7 mouse cellular contexts compared by ENCODE assay signal in the genomic region with DNA sequence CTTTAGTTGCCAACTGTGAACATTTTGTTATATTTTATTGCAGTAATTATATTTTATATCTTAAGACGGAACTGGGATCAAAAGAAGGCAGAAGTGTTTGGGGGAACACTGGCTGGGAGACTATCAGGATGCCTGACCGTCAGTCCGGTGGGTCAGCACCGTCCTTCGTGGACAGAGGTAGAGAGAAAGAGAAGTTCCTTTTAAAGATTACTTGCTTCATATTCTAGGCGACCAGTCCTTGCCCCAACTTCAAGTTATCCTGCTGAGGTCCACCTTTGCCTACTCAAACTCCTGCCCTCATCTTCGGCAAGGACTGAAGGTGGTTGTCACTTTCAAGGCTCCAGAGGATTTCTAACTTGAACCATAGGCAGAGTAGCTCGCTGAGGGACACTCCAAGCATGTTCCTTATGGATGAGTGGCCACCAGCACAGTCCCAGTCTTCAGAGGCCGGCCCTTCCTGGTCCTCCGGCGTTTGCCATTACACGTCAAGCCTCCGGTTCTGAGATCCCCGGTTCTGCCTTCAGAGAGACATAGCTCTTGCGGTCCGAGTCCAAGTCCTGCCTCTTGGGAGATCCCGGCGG. TPM values are rescaled to one million over a fixed set of nuclear protein-coding genes. Genes with fewer than 3 reads are reported as not detected.
DNase-seq lines count a peak whose midpoint lies in the region; ATAC-seq and TF ChIP-seq lines count a peak whose summit lies in the region.

No protein-coding gene starts in this region.

- no peak for DNase-seq in spleen, adult 2 months (ENCODE audit: low read depth in 1 of 2, low spot score in 2 of 2)
- DNase-seq in spleen, adult 12 weeks (ENCODE audit: low spot score): no peak
- DNase-seq in stomach, postnatal 0 days (ENCODE audit: low spot score): no peak
- DNase-seq in urinary bladder, postnatal 4 days (ENCODE audit: low spot score in 2 of 2): no peak
- DNase-seq in urinary bladder, postnatal 36 days (ENCODE audit: low spot score in 2 of 2): no peak

- ATAC-seq in forebrain, embryonic 12.5 days (ENCODE audit: low FRiP score): peak; percentile 69
- peak; percentile 3; the same call in 1 of the 2 replicates for ATAC-seq in liver, embryonic 12.5 days
- ATAC-seq in stomach, postnatal 0 days (ENCODE audit: low FRiP score, low TSS enrichment): peak; percentile 43

- H3K4me3 ChIP-seq in spleen, adult 2 months (ENCODE audit: extremely low read depth, insufficient read depth, insufficient read length): peak overlapping the region; percentile 96
- peak overlapping the region; percentile 66 for H3K4me3 ChIP-seq in forebrain, embryonic 12.5 days (replicated peaks)
- H3K4me3 ChIP-seq in liver, embryonic 12.5 days: peak overlapping the region; percentile 84
- H3K4me3 ChIP-seq in stomach, postnatal 0 days (ENCODE audit: low read depth, low read length): peak overlapping the region; percentile 75

- peaks cover 4% of the 10 kb centered on the region; the same call in 1 of the 2 replicates for H3K4me1 ChIP-seq in spleen, adult 2 months (ENCODE audit: control insufficient read depth, insufficient read depth, insufficient read length)
- peaks cover 26% of the 10 kb centered on the region for H3K4me1 ChIP-seq in forebrain, embryonic 12.5 days
- H3K4me1 ChIP-seq in liver, embryonic 12.5 days: peaks cover 40% of the 10 kb centered on the region
- peaks cover 3% of the 10 kb centered on the region for H3K4me1 ChIP-seq in stomach, postnatal 0 days (replicated peaks; ENCODE audit: control insufficient read depth, insufficient read depth)

- no peak for TF ChIP-seq CTCF in spleen, adult 2 months (IDR thresholded peaks at IDR 0.05; ENCODE audit: extremely low read depth, insufficient read depth, insufficient read length, insufficient replicate concordance)
- no peak for TF ChIP-seq CTCF in stomach, postnatal 0 days (IDR thresholded peaks at IDR 0.05; ENCODE audit: low read depth)

- peak overlapping the region; percentile 77 for H3K9ac ChIP-seq in forebrain, embryonic 12.5 days
- peak overlapping the region; percentile 92 for H3K9ac ChIP-seq in liver, embryonic 12.5 days
- peak overlapping the region; percentile 76 for H3K9ac ChIP-seq in stomach, postnatal 0 days (ENCODE audit: low read length)

- H3K9me3 ChIP-seq in forebrain, embryonic 12.5 days: no peaks in the 10 kb centered on the region
- H3K9me3 ChIP-seq in liver, embryonic 12.5 days (replicated peaks): no peaks in the 10 kb centered on the region
- no peaks in the 10 kb centered on the region for H3K9me3 ChIP-seq in stomach, postnatal 0 days (ENCODE audit: control insufficient read depth, low read length)

- no peak for TF ChIP-seq EP300 in stomach, postnatal 0 days (optimal IDR thresholded peaks at IDR 0.05)

- 2% methylated on average over 18 of the region's 18 CpGs for WGBS in spleen, adult 2 months
- WGBS in forebrain, embryonic 12.5 days: 2% methylated on average over 18 of the region's 18 CpGs
- 2% methylated on average over 18 of the region's 18 CpGs for WGBS in liver, embryonic 12.5 days (ENCODE audit: insufficient replicate concordance)
- under 1% methylated on average over 18 of the region's 18 CpGs for WGBS in stomach, postnatal 0 days

- no peaks in the 10 kb centered on the region for H3K36me3 ChIP-seq in spleen, adult 2 months (ENCODE audit: control insufficient read depth, insufficient read depth, low read length)
- H3K36me3 ChIP-seq in forebrain, embryonic 12.5 days (replicated peaks): no peaks in the 10 kb centered on the region
- H3K36me3 ChIP-seq in liver, embryonic 12.5 days: no peaks in the 10 kb centered on the region
- no peaks in the 10 kb centered on the region for H3K36me3 ChIP-seq in stomach, postnatal 0 days (ENCODE audit: control insufficient read depth, insufficient read depth, low read length)

- peaks cover 5% of the 10 kb centered on the region; the same call in 1 of the 2 replicates for H3K27me3 ChIP-seq in spleen, adult 2 months (ENCODE audit: control insufficient read depth, insufficient read depth, low read length)
- H3K27me3 ChIP-seq in forebrain, embryonic 12.5 days: 0 out of 2 replicates have a peak, but pooled peaks cover 5% of the 10 kb centered on the region
- H3K27me3 ChIP-seq in liver, embryonic 12.5 days (replicated peaks): no peaks in the 10 kb centered on the region; the same call in 1 of the 2 replicates
- H3K27me3 ChIP-seq in stomach, postnatal 0 days (ENCODE audit: control insufficient read depth, insufficient read depth, low read length): no peaks in the 10 kb centered on the region

- peak overlapping the region; percentile 98 for H3K4me2 ChIP-seq in forebrain, embryonic 12.5 days
- H3K4me2 ChIP-seq in liver, embryonic 12.5 days: peak overlapping the region; percentile 93
- peak overlapping the region; percentile 93 for H3K4me2 ChIP-seq in stomach, postnatal 0 days (replicated peaks; ENCODE audit: low read depth)

- H3K27ac ChIP-seq in spleen, adult 2 months (ENCODE audit: insufficient read depth, low read length): peak overlapping the region; percentile 99
- H3K27ac ChIP-seq in forebrain, embryonic 12.5 days: peak overlapping the region; percentile 87
- H3K27ac ChIP-seq in liver, embryonic 12.5 days: peak overlapping the region; percentile 88
- H3K27ac ChIP-seq in stomach, postnatal 0 days (replicated peaks): peak overlapping the region; percentile 90

- TF ChIP-seq POLR2A in spleen, adult 2 months (IDR thresholded peaks at IDR 0.05; ENCODE audit: low read depth, low read length): no peak

RNA-seq across cellular contexts. Expression of gene Ppm1l, which starts 0.8 kb away (rescaled TPM):
- 1.4 and 1.6 TPM in 2 replicates for polyA plus RNA-seq in spleen, adult 2 months (2012; rRNA removed)
- 23.6 and 24.3 TPM in 2 replicates for polyA plus RNA-seq in forebrain, embryonic 12.5 days (2016; fragmentation: Nextera tagmentation; extraction: Ambion mirVana)
- 7.2 and 7.4 TPM in 2 replicates for polyA plus RNA-seq in liver, embryonic 12.5 days (2016; fragmentation: Nextera tagmentation; extraction: Ambion mirVana)
- polyA plus RNA-seq in stomach, postnatal 0 days (2015; fragmentation: Nextera tagmentation; extraction: Ambion mirVana): 6.0 and 7.0 TPM in 2 replicates

Comparison
In these comparisons a context has a peak if more than half of its experiments do, and no peak if none do; other contexts are left out.
1. ATAC-seq: peak in every context shown above with its lines; median percentile 69 in forebrain, embryonic 12.5 days; 43 in stomach, postnatal 0 days; 3 in liver, embryonic 12.5 days.